Mouse (Mus musculus): ENCODE measurements at regions not wholly inside any gene's neighbourhood (a gene's known extent, or its start where the extent isn't known, plus 50 kb on each side); places are given as distances from the start of the nearest gene placed in this dataset.

GRCm38 (mm10) chr8:73645582-73645981 lies 292.2 kb upstream of the Large1 start:
- no peak for DNase-seq (ENCODE audit: low read depth, low spot score)

- DNase-seq (ENCODE audit: low read depth, low spot score): no peak
Measured at GRCm38 (mm10) chr8:73626798-73627197, 273.5 kb upstream of the Large1 start.

GRCm38 (mm10) chr8:73618946-73619345 lies 265.6 kb upstream of the Large1 start:
- peak; percentile 30 for DNase-seq (ENCODE audit: low read depth, low spot score)

GRCm38 (mm10) chr8:73614631-73615030 lies 261.3 kb upstream of the Large1 start:
- DNase-seq (ENCODE audit: low read depth, low spot score): no peak

GRCm38 (mm10) chr8:73614106-73614505 lies 260.8 kb upstream of the Large1 start:
- DNase-seq (ENCODE audit: low read depth, low spot score): no peak

GRCm38 (mm10) chr8:73611583-73611982 lies 258.2 kb upstream of the Large1 start:
- DNase-seq (ENCODE audit: low read depth, low spot score): no peak

GRCm38 (mm10) chr8:73570599-73570998 lies 217.3 kb upstream of the Large1 start:
- no peak for DNase-seq (ENCODE audit: low read depth, low spot score)

GRCm38 (mm10) chr8:73569963-73570362 lies 216.6 kb upstream of the Large1 start:
- no peak for DNase-seq (ENCODE audit: low read depth, low spot score)

All from ZHBTc4 (cell line).